Mouse (Mus musculus) intestine, postnatal 0 days (tissue): ENCODE measurements at regions not wholly inside any gene's neighbourhood (a gene's known extent, or its start where the extent isn't known, plus 50 kb on each side); places are given as distances from the start of the nearest gene placed in this dataset.

Experiments used
- ATAC-seq: fragments of 200-750 bp; cut with Nextera tagmentation; 2 replicates; pipeline ENCODE4 v1.8.0; 2017; ENCODE audit warnings: mild to moderate bottlenecking, moderate TSS enrichment, moderate library complexity
- H3K27ac ChIP-seq: fragments of 300-500 bp; sonication (generic); 2 replicates; pipeline ENCODE4 v1.5.1; 2014; ENCODE audit warnings: mild to moderate bottlenecking, low read depth, low read length, moderate library complexity
- H3K27me3 ChIP-seq: fragments of 300-500 bp; sonication (generic); replicated peaks from 2 replicates; pipeline ENCODE4 v1.6.1; 2014; ENCODE audit warnings: low read length, mixed read lengths; ENCODE audit not compliant: control insufficient read depth, insufficient read depth
- H3K36me3 ChIP-seq: fragments of 300-500 bp; sonication (generic); 2 replicates; pipeline ENCODE4 v1.6.1; 2014; ENCODE audit warnings: mild to moderate bottlenecking, moderate library complexity; ENCODE audit not compliant: control insufficient read depth, insufficient read depth
- H3K4me1 ChIP-seq: fragments of 300-500 bp; sonication (generic); replicated peaks from 2 replicates; pipeline ENCODE4 v1.6.1; 2014; ENCODE audit warnings: antibody characterized with exemption, low read length, mixed read lengths; ENCODE audit not compliant: control insufficient read depth, insufficient read depth
- H3K4me2 ChIP-seq: fragments of 300-500 bp; sonication (generic); replicated peaks from 2 replicates; pipeline ENCODE4 v1.6.1; 2014; ENCODE audit warnings: low read depth, mild to moderate bottlenecking, moderate library complexity
- H3K4me3 ChIP-seq: fragments of 300-500 bp; sonication (generic); 2 replicates; pipeline ENCODE4 v1.5.1; 2014; ENCODE audit warnings: low read depth, low read length
- H3K9ac ChIP-seq: fragments of 300-500 bp; sonication (generic); 2 replicates; pipeline ENCODE4 v1.6.1; 2014; ENCODE audit warnings: mild to moderate bottlenecking, low read depth, low read length
- H3K9me3 ChIP-seq: fragments of 300-500 bp; sonication (generic); 2 replicates; pipeline ENCODE4 v1.6.1; 2016; ENCODE audit warnings: mixed run types; ENCODE audit not compliant: control insufficient read depth
- CTCF ChIP-seq: sonication (generic); IDR thresholded peaks from 2 replicates; pipeline ENCODE4 v1.5.1; 2016; ENCODE audit warnings: low read depth, mild to moderate bottlenecking, control low read depth, antibody characterized with exemption, moderate library complexity
- WGBS: fragments of 180-500 bp; shearing (Covaris S2); extraction: QIAGEN DNeasy Blood & Tissue Kit; methylation state at CpG from one replicate; pipeline ENCODE4 v1.1.7; 2014; 5-methylcytosine and 5-hydroxymethylcytosine counted together

GRCm38 (mm10) chr5:53413677-53414076 lies 52.3 kb upstream of the Rbpj start:
- H3K4me3 ChIP-seq, result no peak overlapping the region
- no peaks in the 10 kb centered on the region for H3K36me3 ChIP-seq
- H3K4me2 ChIP-seq, result no peak overlapping the region
- WGBS, result 70% methylated on average over 3 of the region's 3 CpGs
- no peaks in the 10 kb centered on the region for H3K9me3 ChIP-seq
- H3K27me3 ChIP-seq, result no peaks in the 10 kb centered on the region
- H3K4me1 ChIP-seq, result no peaks in the 10 kb centered on the region
- no peak for TF ChIP-seq CTCF
- ATAC-seq, result no peak
- no peak overlapping the region for H3K9ac ChIP-seq
- H3K27ac ChIP-seq, result no peak overlapping the region

GRCm38 (mm10) chr5:53415472-53415871 lies 50.5 kb upstream of the Rbpj start:
- Histone ChIP-seq H3K4me2 (no peak overlapping the region), H3K4me1 (no peaks in the 10 kb centered on the region), H3K9me3 (no peaks in the 10 kb centered on the region), H3K4me3 (no peak overlapping the region), H3K27ac (no peak overlapping the region), H3K27me3 (no peaks in the 10 kb centered on the region), H3K9ac (no peak overlapping the region), H3K36me3 (no peaks in the 10 kb centered on the region)
- 87% methylated on average over 2 of the region's 2 CpGs for WGBS
- no peak for TF ChIP-seq CTCF
- ATAC-seq, result no peak
